Mouse (Mus musculus): ENCODE results near the gene Pkn3.
"Not testable (repeated sequence)": the region's sequence is repeated elsewhere in the genome, so short reads cannot be mapped to it uniquely, and the experiment has no call there.

Pkn3 gene

GRCm38 (mm10) chr2:30077502-30078348 is at the start of gene Pkn3:
Gene Pkn3 (plus strand): TSS chr2:30077684.
- DNase-seq (ENCODE audit: low read depth, low spot score) = peak; percentile 62

GRCm38 (mm10) chr2:30032244-30032846 is 45.1 kb upstream of the Pkn3 start:
- no peak for DNase-seq (ENCODE audit: low read depth, low spot score)

DNA sequence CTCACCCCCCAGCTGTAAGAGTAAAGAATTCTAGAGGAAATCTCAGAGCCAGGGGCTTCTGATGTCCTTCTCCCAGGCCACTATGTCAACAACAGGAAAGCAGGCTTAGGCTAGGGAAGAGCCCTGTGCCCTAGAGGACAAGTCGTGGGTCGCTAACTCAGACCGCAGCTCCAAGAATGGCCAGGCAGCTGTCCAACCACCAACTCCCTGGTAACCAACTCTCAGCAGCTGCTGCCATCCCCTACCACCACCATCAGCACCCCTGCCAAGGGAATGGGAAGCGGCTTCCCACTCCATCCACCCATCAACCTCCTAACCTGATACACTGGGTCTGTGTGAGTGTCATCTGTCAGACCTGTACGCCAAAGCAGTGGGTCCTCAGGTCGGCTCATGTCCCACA is 44.5 kb upstream of the Pkn3 start:
- DNase-seq (ENCODE audit: low read depth, low spot score) = no peak

DNA sequence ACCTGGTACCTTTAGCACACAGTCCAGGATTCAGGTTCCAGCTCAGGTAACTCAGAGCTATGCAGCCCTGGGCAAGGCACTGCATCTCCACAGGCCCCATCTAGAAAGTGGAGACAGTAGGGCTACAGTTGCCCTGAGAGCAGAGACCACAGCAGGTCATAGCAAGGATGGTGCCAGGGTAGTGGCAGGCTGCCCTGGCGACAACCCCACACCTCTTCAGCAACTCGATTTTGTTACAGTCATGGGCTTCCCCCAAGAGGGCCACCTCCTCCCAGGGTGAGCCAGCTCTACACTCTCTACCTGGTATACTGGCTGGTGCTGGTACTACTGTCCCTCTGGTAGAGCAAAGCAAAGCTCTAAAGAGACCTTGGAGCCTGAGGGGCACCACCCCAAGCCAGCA is 39.7 kb upstream of the Pkn3 start:
- DNase-seq (ENCODE audit: low read depth, low spot score) = no peak

DNA sequence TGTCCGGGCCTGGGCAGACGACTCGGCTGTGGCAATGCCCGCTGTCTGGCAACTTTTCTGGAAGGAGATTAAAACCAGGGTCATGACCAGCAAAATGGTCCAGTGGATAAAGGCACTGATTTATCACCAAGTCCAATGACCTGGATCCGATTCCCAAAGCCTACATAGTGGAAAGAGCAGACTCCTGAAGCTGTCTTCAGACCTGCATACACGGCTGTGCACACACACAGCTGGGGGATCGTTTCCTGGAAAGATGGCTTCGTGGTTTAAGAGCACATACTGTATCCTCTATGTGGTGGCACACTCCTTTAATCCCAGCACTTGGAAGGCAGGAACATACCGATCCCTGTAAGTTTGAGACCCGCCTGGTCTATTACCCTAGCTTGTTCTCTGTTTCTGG is 39.1 kb upstream of the Pkn3 start:
- DNase-seq (ENCODE audit: low read depth, low spot score) = no peak

- no peak for DNase-seq (ENCODE audit: low read depth, low spot score)
These were observed 37.8 kb upstream of the Pkn3 start for GRCm38 (mm10) chr2:30039687-30040086.

GRCm38 (mm10) chr2:30042445-30042844 is 35.0 kb upstream of the Pkn3 start:
- DNase-seq (ENCODE audit: low read depth, low spot score) = peak; percentile 47

GRCm38 (mm10) chr2:30044550-30044949 is 32.9 kb upstream of the Pkn3 start:
- no peak for DNase-seq (ENCODE audit: low read depth, low spot score)

DNA sequence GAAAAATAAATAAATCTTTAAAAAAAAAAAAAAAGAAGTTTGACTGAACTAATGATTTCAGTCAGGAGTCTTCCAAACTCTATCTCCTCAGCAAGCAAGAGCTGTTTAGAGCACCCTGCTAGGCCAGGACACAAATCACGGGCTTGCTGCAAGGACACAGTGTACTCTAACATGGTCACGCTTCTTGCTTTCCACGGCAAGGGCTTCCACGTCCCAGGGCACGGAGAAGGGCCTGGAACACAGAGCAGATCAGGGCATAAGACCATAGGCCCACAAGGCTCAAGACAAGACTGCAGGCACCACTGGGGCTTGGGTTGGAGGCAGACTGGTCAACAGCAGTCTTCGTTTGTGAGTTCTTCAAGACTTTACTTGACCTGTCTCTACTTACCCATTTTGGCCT is 30.4 kb upstream of the Pkn3 start:
- no peak for DNase-seq (ENCODE audit: low read depth, low spot score)

- no peak for DNase-seq (ENCODE audit: low read depth, low spot score)
These were observed 29.4 kb upstream of the Pkn3 start for GRCm38 (mm10) chr2:30048101-30048501.

- peak; percentile 94 for DNase-seq (ENCODE audit: low read depth, low spot score)
These were observed 28.6 kb upstream of the Pkn3 start, which contains the start of gene Wdr34 for GRCm38 (mm10) chr2:30048699-30049388. Gene Wdr34 (minus strand): TSS chr2:30048881.

- no peak for DNase-seq (ENCODE audit: low read depth, low spot score)
These were observed 27.7 kb upstream of the Pkn3 start for GRCm38 (mm10) chr2:30049831-30050230.

DNA sequence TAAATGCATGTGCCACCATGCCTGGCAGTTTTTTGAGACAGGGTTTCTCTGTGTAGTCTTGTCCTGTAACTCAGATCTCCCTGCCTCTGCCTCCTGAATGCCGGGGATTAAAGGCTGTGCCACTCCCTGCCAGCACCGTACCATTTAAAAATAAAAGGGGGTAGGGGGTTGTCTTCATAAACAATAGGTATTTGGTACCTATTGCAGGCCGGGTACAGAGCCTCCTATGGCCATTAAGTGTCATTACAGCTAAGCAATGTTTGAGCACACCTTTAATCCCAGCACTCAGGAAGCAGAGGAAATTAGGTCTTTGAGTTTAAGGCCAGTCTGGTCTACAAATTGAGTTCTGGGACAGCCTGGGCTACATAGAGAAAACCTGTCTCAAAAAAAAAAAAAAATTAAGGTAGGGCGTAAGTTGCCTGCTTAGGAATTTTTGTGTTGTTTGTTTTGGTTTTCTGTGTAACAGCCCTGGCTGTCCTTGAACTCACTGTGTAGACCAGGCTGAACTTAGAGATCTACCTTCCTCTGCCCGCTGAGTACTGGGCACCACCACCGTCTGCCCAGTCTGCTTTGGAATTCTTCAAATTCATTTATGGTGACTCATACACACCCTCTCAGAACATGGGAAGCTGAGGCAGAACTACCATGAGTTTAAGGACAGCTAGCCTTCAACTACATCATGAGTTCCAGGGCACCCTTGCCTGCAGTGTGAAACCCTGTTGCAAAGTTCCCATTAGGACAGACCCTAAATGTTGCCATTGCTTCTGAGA is 25.3 kb upstream of the Pkn3 start:
- no peak for DNase-seq (ENCODE audit: low read depth, low spot score)

DNA sequence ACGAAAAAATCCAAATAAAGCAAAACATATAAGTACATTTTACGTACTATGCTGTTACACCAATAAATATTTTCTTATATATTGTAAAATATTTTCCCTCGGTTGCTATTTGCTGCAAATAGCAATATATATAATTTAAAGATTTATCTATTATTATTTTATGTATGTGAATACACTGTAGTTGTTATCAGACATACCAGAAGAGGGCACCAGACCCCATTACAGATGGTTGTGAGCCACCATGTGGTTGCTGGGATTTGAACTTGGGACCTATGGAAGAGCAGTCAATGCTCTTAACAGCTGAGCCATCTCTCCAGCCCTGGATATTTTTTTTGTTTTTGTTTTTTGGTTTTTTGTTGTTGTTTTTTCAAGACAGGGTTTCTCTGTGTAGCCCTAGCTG is 22.2 kb upstream of the Pkn3 start:
- not testable (repeated sequence) for DNase-seq (ENCODE audit: low read depth, low spot score)

DNA sequence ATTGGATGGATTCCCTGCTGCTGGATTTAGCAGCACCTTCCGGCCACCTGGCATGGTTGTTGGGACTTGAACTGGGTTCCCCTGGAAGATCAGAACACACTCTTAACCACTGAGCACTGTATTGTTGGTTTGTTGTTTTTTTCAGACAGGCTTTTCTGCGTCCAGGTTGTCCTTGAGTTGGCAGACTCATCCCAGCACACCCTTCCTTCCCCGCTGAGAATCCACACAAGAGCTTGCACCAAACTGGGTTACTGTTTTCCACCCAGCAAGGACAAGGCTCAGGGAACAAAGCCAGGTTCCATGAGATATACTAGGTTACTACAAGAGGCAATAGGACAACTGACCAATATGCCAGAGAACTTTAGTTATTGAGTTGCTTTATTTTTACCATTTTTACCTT is 20.7 kb upstream of the Pkn3 start:
- DNase-seq (ENCODE audit: low read depth, low spot score) = no peak

GRCm38 (mm10) chr2:30057223-30057904 is 20.1 kb upstream of the Pkn3 start, which contains the start of gene Set:
Gene Set (plus strand): TSS chr2:30057378.
- DNase-seq (ENCODE audit: low read depth, low spot score) = no peak

DNA sequence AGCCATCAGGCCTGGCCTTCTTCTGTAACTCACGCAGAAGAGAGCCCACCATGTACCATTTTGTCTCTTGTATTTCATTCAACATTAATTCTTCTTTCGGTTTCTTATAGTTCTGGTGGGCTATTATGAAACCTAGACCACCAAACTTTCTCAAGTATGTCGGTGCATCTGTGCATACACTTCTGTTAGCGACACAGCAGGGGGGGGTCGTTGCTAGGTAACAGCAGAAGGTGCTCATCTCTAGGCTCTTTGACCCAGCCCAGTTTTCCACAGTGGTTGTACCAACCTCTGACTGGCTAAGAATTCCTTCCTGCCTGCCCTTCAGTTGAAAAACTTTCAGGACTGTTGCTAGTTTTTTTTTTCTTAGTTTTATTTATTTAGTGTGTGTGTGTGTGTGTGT is 19.1 kb upstream of the Pkn3 start:
- DNase-seq (ENCODE audit: low read depth, low spot score) = no peak

- no peak for DNase-seq (ENCODE audit: low read depth, low spot score)
These were observed 16.0 kb upstream of the Pkn3 start for GRCm38 (mm10) chr2:30061215-30062166.

DNA sequence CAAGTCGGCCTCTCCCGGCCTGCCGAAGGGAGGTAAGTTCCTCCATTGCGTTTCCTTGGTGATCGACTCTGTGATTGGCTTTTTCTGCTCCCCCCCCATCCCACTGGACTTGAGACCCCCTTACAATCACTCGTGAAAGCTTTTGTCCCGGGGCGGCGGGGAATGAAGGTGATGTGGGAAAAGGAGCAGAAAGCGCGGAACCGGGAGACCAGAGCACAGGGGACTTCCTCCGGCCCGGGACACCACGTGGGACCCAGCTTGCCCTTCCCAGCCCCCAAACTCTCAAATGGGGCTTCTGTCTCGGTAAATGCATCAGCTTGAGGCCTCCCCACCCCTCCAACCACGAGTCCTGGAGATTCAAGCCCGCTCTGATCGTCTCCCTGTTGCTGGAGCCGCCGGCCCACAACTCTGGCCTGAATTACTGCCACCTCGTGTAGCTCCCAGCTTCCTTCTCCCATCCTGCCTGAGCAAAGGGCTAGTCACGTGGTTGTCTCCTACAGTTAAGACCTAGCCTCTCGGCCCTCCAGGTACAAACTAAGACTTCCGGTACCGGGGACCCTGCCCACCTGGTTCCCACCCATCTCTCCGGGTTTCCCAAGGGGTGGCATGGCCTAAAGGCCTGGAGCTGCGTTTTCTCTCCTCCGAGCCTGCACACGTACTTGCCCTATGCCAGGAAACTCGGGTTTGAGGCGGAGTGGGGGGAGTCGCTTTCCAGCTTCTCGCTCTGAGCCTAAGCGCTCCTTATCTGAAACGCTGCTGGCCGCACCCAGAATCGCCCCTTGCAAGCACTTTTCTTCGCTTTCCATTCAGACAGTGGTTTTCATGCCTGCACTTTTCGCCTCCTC is 15.0 kb upstream of the Pkn3 start:
- peak; percentile 56 for DNase-seq (ENCODE audit: low read depth, low spot score)
